Mouse (Mus musculus): ENCODE measurements around the gene Zfp526.
A peak's percentile ranks its signal among the peaks of the same experiment; 100 is the strongest.

- TF ChIP-seq CTCF (IDR thresholded peaks at IDR 0.05; ENCODE audit: control insufficient read depth, insufficient read depth, insufficient replicate concordance, low read depth, low read length) (peak; percentile 99), POLR2A (IDR thresholded peaks at IDR 0.05; ENCODE audit: control insufficient read depth, low read depth, low read length) (no peak)
Measured at GRCm38 (mm10) chr7:25187662-25188650, 33.3 kb upstream of the Zfp526 start.

All from testis, adult 2 months (tissue).